Mouse (Mus musculus): ENCODE data around the gene Nr1h3.

Nr1h3 gene

DNA sequence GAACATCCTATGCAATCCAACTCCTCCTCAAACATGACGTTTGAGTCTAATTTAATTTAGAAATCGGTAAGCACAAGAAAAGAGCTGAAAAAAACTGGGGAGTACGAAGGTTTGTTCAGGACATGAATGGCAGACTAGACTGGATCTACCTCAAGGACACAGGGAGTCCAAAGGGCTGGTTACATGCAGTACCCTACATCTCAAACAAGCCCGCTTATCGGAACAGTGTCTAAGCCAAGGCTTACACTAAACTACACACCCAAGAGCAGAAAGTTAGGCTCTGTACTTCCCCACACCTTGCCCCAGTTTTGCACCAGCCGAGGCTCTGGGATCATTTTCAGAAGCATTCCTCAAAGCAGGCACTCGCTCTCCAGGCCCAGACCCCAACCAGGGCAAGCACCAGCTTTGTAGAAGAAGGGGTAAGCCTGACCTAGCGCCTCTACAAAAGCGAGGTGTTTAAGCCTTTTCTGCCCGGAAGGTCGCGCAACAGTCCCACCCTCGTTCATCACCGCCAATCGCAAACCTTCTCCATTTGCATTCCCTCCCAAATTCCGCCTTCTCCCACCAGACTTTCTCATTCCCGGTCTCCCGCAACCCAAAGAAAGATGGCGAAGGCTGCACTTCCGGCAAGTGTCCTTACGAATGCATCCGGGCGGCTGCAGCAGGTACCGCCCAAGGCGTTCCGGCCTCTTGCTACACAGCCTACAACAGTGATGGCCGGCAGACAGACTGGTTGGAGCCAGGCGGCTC is at the start of gene Nr1h3, which contains the start of gene Acp2:
Gene Nr1h3, minus strand, starts transcription at position 613 of the 750 bp plus-strand sequence.
Gene Acp2, plus strand, starts transcription at position 664 of the 750 bp plus-strand sequence.
- peak; percentile 78 to 90 for DNase-seq

DNA sequence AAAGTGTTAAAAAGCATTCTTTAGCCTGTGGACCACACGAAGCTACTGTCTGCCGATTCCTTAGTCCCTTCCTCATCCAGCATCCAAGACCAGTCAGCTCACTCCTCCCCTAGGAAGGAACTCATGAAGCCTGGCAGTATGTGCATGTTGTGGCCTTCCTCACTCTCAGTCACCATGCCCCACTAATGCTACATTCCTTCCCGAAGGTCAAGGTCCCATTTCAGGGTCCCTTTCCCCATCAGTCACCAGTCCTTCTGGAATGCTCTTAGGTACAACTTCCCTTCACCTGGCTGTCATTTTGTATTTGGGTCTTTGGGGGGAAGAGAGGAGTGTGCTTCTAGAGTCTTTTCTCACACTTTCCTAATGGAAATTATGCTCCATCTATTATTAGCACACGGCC is 49.4 kb upstream of the Nr1h3 start:
- DNase-seq = no peak

DNA sequence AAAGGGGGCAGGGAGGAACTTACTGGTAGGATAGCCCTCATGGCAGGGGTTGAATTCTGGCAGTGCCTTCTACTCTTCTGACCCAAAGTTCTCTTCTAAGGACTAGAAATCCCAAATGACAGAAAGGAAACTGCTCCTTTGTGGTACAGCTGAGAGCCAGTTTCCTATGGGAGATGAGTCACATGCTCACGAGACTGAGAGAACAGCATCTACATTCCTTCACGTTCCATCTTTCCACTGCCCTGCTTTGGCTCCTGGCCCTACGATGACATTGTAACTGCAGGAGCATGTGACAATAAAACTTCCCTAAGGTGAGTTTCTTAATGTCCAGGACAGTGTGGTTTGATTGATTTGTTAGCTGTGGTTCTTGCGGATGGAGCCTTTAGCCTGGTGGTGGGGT is 45.7 kb upstream of the Nr1h3 start:
- no peak for DNase-seq

DNA sequence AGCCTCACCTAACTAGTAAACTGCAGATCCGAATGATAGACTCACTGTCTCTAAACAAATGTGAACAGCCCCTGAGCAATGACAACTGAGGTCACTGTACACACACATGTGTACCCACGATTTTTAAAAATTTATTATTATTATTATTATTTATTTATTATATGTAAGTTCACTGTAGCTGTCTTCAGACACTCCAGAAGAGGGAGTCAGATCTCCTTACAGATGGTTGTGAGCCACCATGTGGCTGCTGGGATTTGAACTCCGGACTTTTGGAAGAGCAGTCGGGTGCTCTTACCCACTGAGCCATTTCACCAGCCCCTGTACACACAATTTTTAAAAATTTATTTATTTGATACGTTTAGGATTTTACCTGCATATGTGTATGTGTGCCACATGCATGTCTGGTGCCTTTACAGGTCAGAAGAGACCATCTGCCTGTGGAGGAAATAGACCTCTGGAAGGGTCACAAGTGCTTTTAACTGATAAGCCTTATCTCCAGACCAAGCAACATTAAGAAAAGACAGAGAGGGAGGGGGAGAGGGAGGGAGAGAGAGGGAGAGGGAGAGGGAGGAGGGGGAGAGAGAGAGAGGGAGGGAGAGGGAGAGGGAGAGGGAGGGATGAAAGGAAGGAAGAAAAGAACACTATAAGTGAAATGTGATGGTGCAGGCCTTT is 42.1 kb upstream of the Nr1h3 start:
- no peak for DNase-seq

DNA sequence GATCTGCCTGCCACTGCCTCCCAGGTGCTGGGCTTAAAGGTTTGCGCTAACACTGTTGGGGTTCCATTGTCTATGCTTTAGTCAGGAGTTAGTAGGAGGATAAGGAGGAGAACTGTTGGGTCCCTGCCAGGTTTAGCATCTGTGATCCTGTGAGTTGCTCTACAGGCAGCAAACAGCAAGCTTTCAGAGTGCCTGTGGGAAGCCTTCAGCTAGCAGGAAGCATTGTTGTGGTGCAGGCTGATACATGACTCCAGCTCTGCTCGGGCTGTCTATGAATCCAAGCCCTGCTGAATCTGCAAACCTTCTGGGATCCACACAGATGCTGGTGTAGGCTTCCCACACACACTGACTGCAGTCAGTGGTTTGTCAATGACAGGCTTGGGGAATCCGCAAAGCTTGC is 40.8 kb upstream of the Nr1h3 start:
- DNase-seq = no peak

DNA sequence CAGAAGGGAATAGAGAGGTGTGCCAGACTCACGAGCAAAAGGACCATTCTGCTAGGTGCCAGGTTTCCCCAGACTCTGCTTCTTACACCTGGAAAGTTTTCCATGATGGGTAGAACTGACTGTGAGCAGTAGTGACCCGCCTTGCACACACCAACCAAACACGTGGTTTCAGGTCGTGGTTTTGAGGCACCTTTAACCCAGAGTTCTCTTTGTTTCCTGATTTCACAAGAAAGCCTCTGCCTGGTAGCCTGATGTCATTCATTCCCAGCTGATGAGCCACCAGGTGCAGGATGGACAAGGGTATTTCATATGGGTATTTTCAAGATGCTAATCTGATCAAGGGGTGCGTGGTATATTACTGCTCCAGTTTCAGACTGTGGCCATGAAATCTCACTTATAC is 39.9 kb upstream of the Nr1h3 start:
- no peak for DNase-seq

DNA sequence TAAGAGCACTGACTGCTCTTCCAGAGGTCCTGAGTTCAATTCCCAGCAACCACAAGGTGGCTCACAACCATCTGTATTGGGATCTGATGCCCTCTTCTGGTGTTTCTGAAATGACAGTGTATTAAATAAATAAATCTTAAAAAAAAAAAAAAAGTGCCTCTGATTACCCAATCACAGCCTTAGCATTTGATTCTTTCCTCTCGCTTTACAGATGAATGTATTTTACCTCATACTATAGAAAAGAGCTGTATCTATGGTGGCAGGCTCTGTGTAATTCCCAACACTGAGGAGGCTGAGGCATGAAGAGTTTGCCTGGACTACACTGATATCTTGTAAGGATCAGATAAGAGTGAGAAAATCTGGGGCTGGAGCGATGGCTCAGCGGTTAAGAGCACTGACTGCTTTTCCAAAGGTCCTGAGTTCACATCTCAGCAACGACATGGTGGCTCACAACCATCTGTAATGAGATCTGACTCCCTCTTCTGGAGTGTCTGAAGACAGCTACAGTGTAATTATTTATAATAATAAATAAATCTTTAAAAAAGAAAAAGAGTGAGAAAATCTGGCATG is 35.0 kb upstream of the Nr1h3 start:
- peak in 1 of 2 experiments; percentile 10 for DNase-seq

DNA sequence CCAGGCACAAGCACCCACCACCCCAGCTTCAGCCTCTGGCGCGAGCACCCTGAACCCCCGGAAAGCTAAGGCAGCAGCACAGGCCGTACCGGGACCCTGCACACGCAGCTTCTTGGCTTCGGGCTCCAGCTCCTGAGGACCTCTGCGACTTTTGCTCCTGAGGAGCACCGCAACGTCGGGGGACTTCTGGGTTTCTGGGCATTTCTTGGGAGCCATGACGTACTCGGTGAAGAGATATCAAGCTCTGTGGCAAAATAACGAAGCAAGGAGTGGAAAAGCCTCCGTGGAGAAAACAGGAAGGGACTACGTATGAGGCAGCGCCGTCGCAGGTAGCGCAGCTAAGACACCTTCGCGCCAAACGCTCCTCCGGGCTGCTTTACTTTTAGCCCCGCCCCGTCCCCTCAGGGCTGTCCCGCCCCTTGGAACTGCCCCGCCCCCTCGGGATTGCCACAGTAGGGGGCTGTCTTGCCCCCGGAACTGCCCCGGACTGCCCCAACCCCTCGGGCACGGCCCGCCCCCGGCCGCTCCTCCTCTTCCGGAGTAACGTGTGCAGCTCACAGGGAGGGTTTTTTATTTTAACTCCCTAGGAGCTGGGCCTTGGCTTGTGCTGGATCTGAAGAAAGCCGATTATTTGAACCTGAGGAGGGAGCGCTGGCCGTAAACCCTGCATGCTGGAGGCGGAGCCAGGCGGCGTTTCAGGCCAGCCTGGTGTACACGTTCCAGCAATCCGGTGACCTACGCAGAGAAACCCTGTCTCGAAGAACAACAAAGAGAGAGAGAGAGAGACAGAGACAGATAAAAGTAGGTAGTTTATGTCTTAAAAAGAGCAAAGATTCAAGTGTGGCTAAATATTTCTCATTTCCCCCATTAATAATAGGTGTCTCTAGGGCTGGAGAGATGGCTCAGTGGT is 34.2 kb upstream of the Nr1h3 start, which contains the start of gene Ddb2:
Gene Ddb2, minus strand, starts transcription at position 382 of the 910 bp plus-strand sequence.
- peak; percentile 89 to 91 for DNase-seq

DNA sequence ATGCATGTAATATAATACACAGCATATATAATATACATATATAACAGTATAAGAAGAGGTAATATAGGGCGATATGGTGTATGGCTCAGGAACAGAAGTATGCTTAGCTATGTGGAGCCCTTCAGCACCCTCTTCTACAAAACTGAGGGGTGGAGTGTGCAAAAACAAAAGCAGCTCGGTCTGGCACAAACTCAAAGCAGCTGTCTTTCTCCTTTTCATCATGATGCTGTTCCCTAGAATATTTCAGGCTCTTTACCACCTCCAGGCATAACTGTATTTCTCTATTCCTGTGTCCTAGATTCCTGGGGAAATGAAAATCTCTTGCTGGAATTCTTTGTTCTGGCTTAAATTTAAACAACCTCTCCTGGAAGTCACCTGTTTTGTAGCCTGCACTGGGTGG is 27.1 kb upstream of the Nr1h3 start:
- no peak for DNase-seq

DNA sequence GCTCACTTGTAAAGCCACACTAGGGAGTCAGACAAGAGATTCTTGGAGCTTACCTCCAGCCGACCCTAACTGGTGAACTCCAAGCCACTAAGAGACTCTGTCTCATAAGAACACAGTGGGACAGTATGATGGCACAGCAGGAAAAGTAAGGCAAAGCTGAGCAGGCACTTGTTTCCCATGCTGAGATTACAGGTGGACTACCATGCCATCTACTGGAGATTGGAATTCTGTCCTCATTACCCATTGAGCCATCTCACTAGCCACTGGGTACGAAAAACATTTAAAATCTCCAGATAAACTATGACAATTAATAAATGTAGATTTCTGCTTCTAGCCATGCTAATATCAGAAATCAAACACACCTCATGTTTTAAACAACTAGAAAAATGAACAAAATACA is 21.0 kb upstream of the Nr1h3 start:
- DNase-seq = no peak

DNA sequence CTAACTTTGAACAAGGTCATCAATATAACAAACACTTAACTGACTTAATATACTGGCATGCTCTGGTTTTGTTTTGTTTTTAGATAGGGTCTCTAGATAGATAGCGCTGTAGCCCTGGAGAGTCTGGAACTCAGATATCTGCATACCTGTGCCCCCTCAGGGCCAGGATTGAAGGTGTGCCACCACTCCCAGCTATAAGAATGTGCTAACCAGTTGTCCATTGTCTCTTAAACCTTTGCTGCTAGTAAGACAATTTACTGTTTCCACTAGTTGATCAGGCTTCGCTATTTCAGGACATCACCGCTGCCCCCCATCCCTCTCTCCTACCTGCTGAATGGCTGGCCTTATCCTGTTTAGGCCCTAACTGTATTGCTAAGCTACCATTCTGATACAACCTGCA is 17.9 kb upstream of the Nr1h3 start:
- no peak for DNase-seq

DNA sequence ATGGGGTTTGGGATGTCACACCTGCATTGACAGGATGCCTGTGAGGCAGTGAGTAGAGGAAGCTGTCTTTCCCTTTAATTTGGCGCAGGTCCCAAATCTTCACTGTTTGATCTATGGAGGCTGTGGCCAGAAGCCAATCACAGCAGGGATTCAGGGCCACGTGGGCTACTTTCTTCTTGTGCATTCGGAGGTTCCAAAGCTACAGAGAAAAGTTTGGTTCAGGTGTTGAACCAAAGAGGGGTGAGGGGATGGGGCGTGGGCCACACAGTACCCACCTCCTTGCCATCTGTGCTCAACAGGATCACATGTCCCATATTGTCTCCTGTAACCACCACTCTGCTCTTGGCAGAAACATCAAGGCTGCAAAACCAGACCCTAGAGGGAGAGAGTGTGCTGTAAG is 14.4 kb upstream of the Nr1h3 start:
- no peak for DNase-seq

DNA sequence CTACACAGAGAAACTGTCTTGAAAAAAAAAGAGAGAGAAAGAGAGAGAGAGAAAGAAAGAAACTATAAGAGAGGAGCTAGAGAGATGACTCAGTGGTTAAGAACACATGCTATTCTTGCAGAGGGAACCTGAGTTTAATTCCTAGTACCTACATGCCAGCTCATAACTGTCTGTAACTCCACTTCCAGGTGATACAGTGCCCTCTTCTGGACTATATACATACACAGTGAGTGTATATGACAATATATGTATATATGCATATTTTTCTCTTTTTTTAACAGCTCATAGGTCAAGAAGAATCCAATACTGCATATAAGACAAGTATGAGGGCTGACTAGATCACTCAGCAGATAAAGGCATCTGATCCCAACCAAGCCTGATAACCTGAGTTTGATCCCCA is 10.7 kb upstream of the Nr1h3 start:
- DNase-seq = no peak

DNA sequence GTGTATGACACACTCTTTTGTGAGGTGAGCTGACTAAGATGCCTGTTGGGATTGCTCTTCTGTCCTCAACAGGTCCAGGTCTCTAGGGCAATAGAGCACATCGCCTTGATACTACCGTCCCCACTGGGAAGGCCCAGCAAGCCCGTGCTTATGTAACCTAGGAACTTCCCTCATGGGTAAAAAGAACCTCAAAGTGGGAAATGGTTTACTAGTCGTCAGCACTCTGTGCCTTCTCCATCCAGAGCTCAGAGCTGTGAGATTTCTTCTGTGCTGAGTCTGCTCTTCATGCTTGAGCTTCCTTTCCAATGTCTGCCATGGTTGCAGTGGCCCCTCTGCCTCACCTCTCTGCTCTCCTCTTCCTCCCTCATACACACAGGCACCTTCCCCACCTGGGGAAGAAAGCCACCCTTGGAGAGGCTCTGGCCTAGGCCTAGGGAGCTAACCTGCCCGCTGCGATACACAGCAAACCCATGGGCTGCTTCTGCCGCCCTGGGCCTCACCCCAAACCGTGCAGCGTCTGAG is 3.7 kb upstream of the Nr1h3 start:
- DNase-seq = no peak

DNA sequence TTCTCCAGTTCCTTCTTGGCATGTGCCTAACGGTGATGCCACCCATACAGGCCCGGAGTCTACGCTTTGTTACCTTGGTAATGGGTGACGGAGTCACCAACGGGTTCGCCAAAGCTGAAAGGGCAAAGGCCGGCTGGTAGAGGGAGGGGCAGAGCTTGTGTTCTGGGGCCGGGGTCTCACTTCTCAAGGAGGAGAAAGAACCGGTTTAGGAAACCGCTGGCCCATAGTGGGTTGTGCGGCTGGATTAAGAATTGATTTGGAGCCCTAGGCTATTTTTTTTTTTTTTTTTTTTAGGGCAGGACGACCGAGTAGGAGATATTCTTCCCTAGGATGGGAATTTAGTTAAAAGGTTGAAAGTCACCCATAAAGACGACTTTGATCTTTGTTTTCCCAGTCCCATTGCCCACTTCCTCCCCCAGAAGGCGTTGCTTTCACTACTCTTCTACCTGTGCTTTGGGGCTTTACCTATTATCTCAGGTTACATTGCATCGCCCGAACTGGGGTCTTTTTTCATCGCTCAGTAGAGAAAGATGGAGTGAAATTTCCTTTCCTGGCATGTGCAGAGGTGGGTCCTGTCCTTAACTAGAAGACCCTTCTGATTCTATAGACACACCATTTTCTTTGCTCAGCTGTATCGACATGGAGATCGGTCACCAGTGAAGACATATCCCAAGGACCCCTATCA is 480 bp upstream of the Nr1h3 start:
- no peak for DNase-seq

DNA sequence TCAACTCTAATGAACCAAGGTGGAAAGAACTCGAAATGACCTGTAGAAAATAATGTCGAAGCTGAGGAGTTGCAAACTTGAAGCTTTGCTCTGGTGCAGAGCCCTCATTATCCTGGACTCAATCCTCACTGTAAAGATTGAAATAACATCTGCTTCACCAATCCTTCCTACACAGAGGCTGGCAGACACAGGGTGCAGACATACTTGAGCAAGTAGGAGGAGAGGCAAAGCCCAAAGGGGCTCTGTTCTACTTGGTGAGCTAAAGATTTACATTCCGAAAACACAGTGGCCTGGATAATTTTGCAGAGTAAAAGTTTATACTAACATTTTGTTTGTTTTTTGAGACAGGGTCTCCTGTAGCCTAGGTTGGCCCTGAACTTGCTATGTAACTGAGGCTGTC is 3.7 kb downstream of the Nr1h3 start:
- no peak for DNase-seq

DNA sequence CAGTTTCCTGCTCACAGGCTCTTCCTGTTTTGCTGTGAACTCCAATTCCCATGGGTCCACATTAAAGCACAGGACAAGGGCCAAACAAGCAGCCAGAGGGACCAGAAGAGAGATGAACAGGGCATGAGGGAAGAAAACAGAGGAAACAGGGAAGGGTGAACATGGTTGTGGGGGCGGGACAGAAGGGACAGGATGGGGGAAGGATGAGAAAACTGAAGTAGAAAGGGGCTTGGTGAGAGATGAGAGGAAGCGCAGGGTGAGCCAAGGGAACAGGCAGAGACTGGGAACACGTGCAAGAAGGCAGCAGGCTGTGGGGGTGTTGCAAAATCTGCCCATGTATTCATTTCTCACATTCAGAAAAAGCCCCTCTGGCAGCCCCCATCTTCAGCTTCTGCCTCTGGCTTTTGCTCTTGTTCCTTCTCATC is 6.0 kb downstream of the Nr1h3 start:
- DNase-seq = no peak

DNA sequence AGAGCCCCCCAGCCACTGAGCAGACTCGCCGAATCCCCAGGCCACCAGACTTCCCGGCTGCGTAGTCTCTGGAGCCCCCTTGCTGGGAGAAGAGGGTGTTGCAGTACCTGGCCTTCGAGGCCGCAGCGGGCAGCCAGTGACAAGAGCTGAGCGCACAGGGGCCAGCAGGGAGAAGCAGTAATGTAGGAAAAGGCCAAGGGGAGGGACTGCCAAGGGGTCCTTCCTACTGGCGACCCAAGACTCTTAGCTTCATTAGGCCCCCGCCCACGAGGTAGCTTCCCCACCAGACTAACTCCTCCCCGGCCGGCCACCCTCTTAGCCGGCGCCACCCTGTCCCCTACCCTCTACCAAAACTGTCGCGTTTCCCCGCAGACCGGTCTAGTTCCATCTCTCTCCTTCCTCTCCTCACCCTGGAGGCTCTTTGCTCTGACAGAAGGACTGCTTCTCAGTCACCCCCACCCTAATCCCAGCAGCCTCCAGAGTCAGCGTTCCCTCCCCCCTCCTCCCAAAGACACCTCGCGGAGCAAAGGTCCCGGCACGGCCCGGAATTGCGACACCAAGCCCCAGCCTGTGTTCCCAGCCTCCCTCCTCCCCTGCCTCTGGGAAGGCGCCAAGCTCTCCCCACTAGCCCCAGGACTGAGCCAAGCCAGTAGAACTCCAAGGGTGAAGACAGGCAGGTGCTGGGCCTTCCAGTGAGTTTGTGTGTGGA is 7.9 kb downstream of the Nr1h3 start:
- peak; percentile 32 to 63 for DNase-seq

DNA sequence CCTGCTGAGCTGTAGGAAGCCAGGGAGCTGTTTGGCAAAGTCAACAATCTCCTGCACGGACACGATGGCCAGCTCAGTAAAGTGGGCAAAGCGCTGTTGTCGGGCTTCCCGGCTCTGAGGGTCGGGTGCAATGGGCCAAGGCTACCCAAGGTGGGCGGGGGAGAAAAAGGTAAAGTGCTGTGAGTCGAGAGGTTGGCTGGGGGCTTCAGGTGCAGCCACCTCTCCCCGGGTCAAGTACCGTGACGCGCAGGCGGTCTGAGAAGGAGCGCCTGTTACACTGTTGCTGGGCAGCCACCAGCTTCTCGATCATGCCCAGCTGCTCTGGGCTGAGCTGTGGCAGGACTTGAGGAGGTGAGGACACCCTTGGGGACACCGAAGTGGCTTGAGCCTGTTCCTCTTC is 12.1 kb downstream of the Nr1h3 start:
- no peak for DNase-seq

DNA sequence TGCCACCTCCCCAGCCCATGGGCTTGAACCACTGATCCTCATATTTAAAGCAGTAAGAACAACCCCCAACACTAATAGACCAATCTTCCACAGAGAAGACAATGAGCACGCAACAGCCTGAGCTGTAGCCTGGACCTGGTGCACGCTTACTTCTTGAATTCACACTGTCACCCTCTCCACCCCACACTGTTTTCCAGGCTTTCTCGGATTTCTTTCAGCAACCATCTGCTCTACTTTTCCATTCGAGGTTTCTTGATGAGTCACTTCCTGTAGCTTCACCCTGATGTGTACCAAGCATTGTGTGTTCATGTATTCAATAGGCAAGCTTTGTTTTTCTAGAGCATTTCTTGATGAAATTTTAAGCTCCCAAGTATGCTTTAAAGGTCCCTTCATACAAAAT is 15.2 kb downstream of the Nr1h3 start:
- no peak for DNase-seq

DNA sequence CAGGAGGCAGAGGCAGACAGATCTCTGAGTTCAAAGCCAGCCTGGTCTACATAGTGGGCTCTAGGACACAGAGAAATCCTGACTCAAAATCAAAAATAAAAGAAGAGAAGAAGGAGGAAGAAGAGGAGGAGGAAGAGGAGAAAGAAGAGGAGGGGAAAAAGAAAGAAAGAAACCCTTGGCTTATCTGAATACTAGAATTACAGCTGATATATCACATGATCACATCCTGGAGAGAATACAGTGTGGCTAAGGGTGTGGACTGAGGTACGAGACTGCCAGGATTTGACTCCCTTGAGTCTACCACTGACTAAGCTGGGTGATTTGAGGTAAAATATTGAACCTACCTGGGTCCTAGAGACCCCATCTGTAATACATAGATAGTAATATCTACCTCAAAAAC is 16.4 kb downstream of the Nr1h3 start:
- no peak for DNase-seq
